Mouse (Mus musculus) c-Kit-positive CD71-positive TER-119-positive erythroid progenitor cells, embryonic 14.5 days (primary cell): ENCODE results near the gene Snd1.

Experiments
- DNase-seq: peaks from one replicate; pipeline ENCODE4 v3.0.0-alpha.2; 2013; ENCODE audit warnings: low spot score

The Snd1 gene

GRCm38 (mm10) chr6:28546943-28547342, 72.0 kb downstream of the Snd1 start:
- DNase-seq, result no peak

- DNase-seq, result no peak
Observed at GRCm38 (mm10) chr6:28549374-28549773, 74.4 kb downstream of the Snd1 start.

- DNase-seq, result no peak
Observed at GRCm38 (mm10) chr6:28550255-28551004, 75.5 kb downstream of the Snd1 start.

GRCm38 (mm10) chr6:28554470-28554869, 79.5 kb downstream of the Snd1 start:
- no peak for DNase-seq

- no peak for DNase-seq
Observed at GRCm38 (mm10) chr6:28555002-28555401, 80.1 kb downstream of the Snd1 start.

- no peak for DNase-seq
Observed at GRCm38 (mm10) chr6:28555428-28555827, 80.5 kb downstream of the Snd1 start.

- DNase-seq, result no peak
Observed at GRCm38 (mm10) chr6:28557728-28558127, 82.8 kb downstream of the Snd1 start.

GRCm38 (mm10) chr6:28559419-28559818, 84.5 kb downstream of the Snd1 start:
- no peak for DNase-seq

GRCm38 (mm10) chr6:28561291-28561995, 86.5 kb downstream of the Snd1 start:
- no peak for DNase-seq

GRCm38 (mm10) chr6:28562323-28563044, 87.5 kb downstream of the Snd1 start:
- no peak for DNase-seq

GRCm38 (mm10) chr6:28567978-28568377, 93.0 kb downstream of the Snd1 start:
- DNase-seq, result no peak

GRCm38 (mm10) chr6:28571946-28572345, 97.0 kb downstream of the Snd1 start:
- no peak for DNase-seq

- no peak for DNase-seq
Observed at GRCm38 (mm10) chr6:28572991-28573759, 98.2 kb downstream of the Snd1 start.

GRCm38 (mm10) chr6:28576356-28577264, 101.7 kb downstream of the Snd1 start:
- no peak for DNase-seq

- DNase-seq, result no peak
Observed at GRCm38 (mm10) chr6:28582847-28583246, 107.9 kb downstream of the Snd1 start.

GRCm38 (mm10) chr6:28583399-28583798, 108.5 kb downstream of the Snd1 start:
- no peak for DNase-seq

GRCm38 (mm10) chr6:28586806-28587205, 111.9 kb downstream of the Snd1 start:
- no peak for DNase-seq

GRCm38 (mm10) chr6:28588494-28589171, 113.7 kb downstream of the Snd1 start:
- DNase-seq, result no peak

GRCm38 (mm10) chr6:28592323-28592893, 117.5 kb downstream of the Snd1 start:
- DNase-seq, result no peak

GRCm38 (mm10) chr6:28593708-28594107, 118.8 kb downstream of the Snd1 start:
- DNase-seq, result no peak
